Mouse (Mus musculus) stomach, postnatal 0 days (tissue): ENCODE measurements around the gene Ckb. TPM values are rescaled to one million over a fixed set of nuclear protein-coding genes. Genes with fewer than 3 reads are reported as not detected.

Experiments used
- ATAC-seq: fragments of 200-750 bp; cut with Nextera tagmentation; 2 replicates; pipeline ENCODE4 v1.8.0; 2017; ENCODE audit not compliant: low FRiP score, low TSS enrichment
- DNase-seq: peaks from one replicate; pipeline ENCODE4 v3.0.0-alpha.2; 2016; ENCODE audit warnings: low spot score
- H3K27ac ChIP-seq: fragments of 300-500 bp; sonication (generic); replicated peaks from 2 replicates; pipeline ENCODE4 v1.5.1; 2014; ENCODE audit warnings: mild to moderate bottlenecking, control low read depth
- H3K27me3 ChIP-seq: fragments of 300-500 bp; sonication (generic); 2 replicates; pipeline ENCODE4 v1.6.1; 2014; ENCODE audit warnings: low read length; ENCODE audit not compliant: control insufficient read depth, insufficient read depth
- H3K36me3 ChIP-seq: fragments of 300-500 bp; sonication (generic); 2 replicates; pipeline ENCODE4 v1.6.1; 2014; ENCODE audit warnings: low read length, mixed read lengths; ENCODE audit not compliant: control insufficient read depth, insufficient read depth
- H3K4me1 ChIP-seq: fragments of 300-500 bp; sonication (generic); replicated peaks from 2 replicates; pipeline ENCODE4 v1.6.1; 2014; ENCODE audit warnings: antibody characterized with exemption; ENCODE audit not compliant: control insufficient read depth, insufficient read depth
- H3K4me2 ChIP-seq: fragments of 300-500 bp; sonication (generic); replicated peaks from 2 replicates; pipeline ENCODE4 v1.6.1; 2014; ENCODE audit warnings: low read depth, mild to moderate bottlenecking, control low read depth, moderate library complexity
- H3K4me3 ChIP-seq: fragments of 300-500 bp; sonication (generic); 2 replicates; pipeline ENCODE4 v1.5.1; 2014; ENCODE audit warnings: low read depth, low read length, control low read depth
- H3K9ac ChIP-seq: fragments of 300-500 bp; sonication (generic); 2 replicates; pipeline ENCODE4 v1.6.1; 2014; ENCODE audit warnings: mild to moderate bottlenecking, low read length, control low read depth, mixed read lengths
- H3K9me3 ChIP-seq: fragments of 300-500 bp; sonication (generic); 2 replicates; pipeline ENCODE4 v1.6.1; 2016; ENCODE audit warnings: low read length; ENCODE audit not compliant: control insufficient read depth
- CTCF ChIP-seq: IDR thresholded peaks from 2 replicates; pipeline ENCODE4 v1.5.1; 2016; ENCODE audit warnings: antibody characterized with exemption, low read depth, mild to moderate bottlenecking, moderate library complexity
- EP300 ChIP-seq: optimal IDR thresholded peaks from 2 replicates; pipeline ENCODE3; 2016; ENCODE audit warnings: antibody characterized with exemption
- WGBS: fragments of 180-500 bp; shearing (Covaris S2); extraction: QIAGEN DNeasy Blood & Tissue Kit; methylation state at CpG from one replicate; pipeline ENCODE4 v1.1.7; 2014; 5-methylcytosine and 5-hydroxymethylcytosine counted together
- polyA plus RNA-seq: library from polyadenylated mRNA; unstranded; fragments of >200 nt; fragmentation: Nextera tagmentation; extraction: Ambion mirVana; gene quantifications from 2 replicates; pipeline ENCODE4 v1.2.1, GENCODE M21; 2015

Gene Ckb
- polyA plus RNA-seq, 1 experiment from 2014 or later: 532 TPM

DNA sequence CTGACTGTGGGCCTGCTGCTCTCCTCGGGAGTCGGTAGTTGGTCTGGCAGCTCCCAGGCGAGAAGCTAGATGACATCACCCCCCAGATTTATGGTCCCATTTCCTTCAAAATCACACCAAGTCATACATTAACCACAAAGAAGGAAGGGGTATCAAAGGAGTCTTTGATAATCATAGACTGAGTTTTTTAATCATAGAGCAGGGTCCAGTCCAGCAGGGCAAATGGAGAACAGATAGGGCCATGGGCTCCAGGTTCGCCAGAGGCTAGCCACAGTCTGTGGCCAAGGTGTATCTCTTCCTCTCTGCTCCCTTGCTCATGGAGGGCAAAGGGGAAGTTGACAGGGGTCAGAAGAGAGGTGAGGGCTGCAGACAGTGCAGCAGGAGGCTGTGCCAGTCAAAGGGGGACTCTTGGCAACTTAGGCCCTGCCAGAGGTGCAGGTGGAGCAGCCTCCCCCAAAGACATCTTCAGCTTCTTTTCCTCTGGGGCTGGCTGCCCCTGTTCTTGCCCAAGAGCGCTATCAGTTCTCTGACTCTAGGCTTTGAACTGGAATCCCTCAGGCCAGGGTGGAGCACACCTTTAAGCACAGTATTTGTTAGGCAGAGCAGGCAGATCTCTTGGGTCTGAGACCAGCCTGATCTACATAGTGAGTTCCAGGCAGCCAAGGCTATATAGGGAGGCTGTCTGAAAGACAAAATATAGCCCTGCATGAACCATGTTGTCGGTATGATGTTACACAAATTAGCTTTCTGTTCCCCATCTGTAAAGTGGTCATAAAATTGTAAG is 3.9 kb upstream of the Ckb start:
- DNase-seq: no peak
- Histone ChIP-seq H3K9ac (no peak overlapping the region), H3K27me3 (no peaks in the 10 kb centered on the region), H3K4me1 (peaks cover 11% of the 10 kb centered on the region), H3K36me3 (no peaks in the 10 kb centered on the region), H3K27ac (no peak overlapping the region), H3K4me2 (no peak overlapping the region), H3K9me3 (no peaks in the 10 kb centered on the region), H3K4me3 (no peak overlapping the region)
- TF ChIP-seq EP300: no peak
- no peak for TF ChIP-seq CTCF
- 76% methylated on average over 6 of the region's 6 CpGs for WGBS
- no peak for ATAC-seq

DNA sequence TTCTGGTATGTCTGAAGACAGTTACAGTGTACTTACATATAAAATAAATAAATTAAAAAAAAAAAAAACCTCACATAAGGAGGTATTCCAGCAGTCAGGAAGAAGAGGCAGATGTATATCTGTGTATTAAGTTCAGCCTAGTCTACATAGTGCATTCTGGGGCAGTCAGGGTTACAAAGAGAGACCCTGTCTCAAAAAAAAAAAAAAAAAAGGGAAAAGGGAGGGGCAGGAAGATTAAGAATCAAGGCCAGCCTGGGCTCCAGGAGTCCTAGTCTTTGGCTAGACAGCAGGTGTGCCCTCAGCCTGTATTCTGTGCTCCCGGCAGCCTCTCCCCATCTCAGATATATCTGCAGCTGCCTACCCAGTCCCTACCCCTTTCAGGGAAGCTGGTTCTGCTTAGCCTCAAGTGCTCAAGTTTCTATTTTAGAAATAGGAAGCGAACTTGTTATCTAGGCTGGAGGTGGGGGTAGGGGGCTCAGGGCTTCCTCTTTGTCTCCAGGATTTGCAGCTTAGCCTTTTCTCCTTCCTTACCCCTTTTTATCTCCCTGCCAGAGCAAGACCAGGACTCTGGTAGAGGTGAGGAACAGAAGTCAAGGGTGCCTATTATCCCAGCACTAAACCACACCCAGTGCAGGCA is 2.8 kb upstream of the Ckb start:
- Histone ChIP-seq H3K36me3 (no peaks in the 10 kb centered on the region), H3K4me2 (no peak overlapping the region), H3K9ac (no peak overlapping the region), H3K4me3 (no peak overlapping the region), H3K27ac (no peak overlapping the region), H3K27me3 (no peaks in the 10 kb centered on the region), H3K4me1 (peaks cover 11% of the 10 kb centered on the region), H3K9me3 (no peaks in the 10 kb centered on the region)
- no peak for DNase-seq
- TF ChIP-seq EP300 (no peak), CTCF (no peak)
- ATAC-seq: no peak
- 77% methylated on average over 2 of the region's 2 CpGs for WGBS

DNA sequence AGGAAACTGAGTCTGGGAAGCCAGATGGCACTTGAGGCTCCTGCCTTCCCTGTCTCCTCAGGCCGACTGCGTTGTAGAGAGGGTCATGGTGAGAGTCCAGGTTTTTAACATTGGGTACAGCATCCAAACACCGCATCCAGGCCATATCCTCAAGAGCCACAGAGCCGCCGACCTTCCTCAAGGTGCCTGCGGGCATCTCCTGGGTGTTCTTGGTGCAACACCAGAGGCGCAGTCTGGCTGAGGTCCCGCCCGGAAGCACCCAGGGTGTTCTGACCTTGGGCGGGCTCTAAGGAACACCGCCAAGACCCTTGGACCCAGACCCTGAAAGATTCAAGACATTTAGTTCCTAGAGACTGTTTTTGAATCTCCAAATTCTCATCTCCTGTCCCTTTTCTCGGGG is 443 bp upstream of the Ckb start:
- Histone ChIP-seq H3K4me1 (peaks cover 10% of the 10 kb centered on the region), H3K27me3 (no peaks in the 10 kb centered on the region), H3K4me2 (peak overlapping the region; percentile 91), H3K9ac (peak overlapping the region; percentile 45; the same call in 1 of the 2 replicates), H3K27ac (no peak overlapping the region), H3K9me3 (no peaks in the 10 kb centered on the region), H3K4me3 (peak overlapping the region; percentile 66), H3K36me3 (no peaks in the 10 kb centered on the region)
- ATAC-seq (no peak), DNase-seq (no peak)
- WGBS: 16% methylated on average over 12 of the region's 12 CpGs
- no peak for TF ChIP-seq CTCF
- TF ChIP-seq EP300: no peak

DNA sequence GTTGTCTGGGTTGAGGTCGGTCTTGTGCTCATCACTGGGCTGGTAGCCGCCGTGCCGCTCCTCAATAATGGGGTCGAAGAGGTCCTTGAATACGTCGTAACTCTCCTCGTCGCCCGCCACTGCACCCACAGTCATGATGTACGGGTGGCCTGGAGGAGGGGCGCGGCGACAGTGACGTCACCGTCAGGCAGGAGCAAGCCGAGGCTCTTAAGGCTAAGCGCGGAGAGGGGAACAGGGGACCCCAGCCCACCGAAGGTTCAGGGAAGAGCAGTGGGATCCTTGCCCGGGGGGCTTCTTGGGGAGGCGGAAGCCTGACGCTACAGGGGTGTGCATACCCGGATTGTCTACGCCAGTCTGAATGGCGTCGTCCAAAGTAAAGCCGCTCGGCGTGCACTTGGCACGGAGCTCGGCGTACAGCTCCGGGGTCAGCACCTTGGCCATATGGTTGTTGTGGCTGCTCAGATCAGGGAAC is 671 bp downstream of the Ckb start:
- peak overlapping the region; percentile 66 for H3K4me3 ChIP-seq
- H3K27ac ChIP-seq: peak overlapping the region; percentile 69
- under 1% methylated on average over 34 of the region's 34 CpGs for WGBS
- peak overlapping the region; percentile 76 for H3K9ac ChIP-seq
- 0 out of 2 replicates have a peak, but pooled peaks cover 5% of the 10 kb centered on the region for H3K4me1 ChIP-seq
- no peaks in the 10 kb centered on the region for H3K36me3 ChIP-seq
- H3K9me3 ChIP-seq: no peaks in the 10 kb centered on the region
- TF ChIP-seq CTCF (no peak), EP300 (no peak)
- DNase-seq (peak; percentile 55), ATAC-seq (no peak)
- no peaks in the 10 kb centered on the region for H3K27me3 ChIP-seq
- peak overlapping the region; percentile 91 for H3K4me2 ChIP-seq

DNA sequence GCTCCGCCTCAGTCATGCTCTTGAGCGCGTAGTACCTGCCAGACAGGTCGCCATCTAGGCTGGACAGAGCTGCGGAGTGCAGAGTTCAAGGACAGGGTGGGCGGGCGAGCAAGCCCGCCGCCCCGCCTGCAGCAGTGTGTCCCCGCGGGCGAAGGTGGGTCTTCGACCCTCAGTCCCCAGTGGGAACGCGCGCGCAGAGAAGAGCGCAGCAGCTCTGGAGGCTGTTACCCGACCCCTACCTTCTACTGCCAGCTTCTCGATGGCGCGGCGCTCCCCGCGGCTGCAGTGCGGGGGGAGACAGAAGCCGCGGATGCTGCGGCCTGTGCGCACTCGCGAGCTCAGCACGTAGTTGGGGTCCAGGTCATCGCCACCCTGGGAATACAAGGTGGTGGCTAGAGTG is 1.2 kb downstream of the Ckb start:
- Histone ChIP-seq H3K4me1 (0 out of 2 replicates have a peak, but pooled peaks cover 5% of the 10 kb centered on the region), H3K27me3 (no peaks in the 10 kb centered on the region), H3K36me3 (no peaks in the 10 kb centered on the region), H3K9me3 (no peaks in the 10 kb centered on the region), H3K9ac (peak overlapping the region; percentile 76), H3K4me2 (peak overlapping the region; percentile 91), H3K4me3 (peak overlapping the region; percentile 66), H3K27ac (peak overlapping the region; percentile 69)
- ATAC-seq: peak; percentile 10; the same call in 1 of the 2 replicates
- DNase-seq: no peak
- 4% methylated on average over 35 of the region's 35 CpGs for WGBS
- TF ChIP-seq CTCF (no peak), EP300 (no peak)
